Mouse (Mus musculus): ENCODE measurements around the gene Ppp1r36. TPM values are rescaled to one million over a fixed set of nuclear protein-coding genes. Genes with fewer than 3 reads are reported as not detected.
A peak's percentile ranks its signal among the peaks of the same experiment; 100 is the strongest.

Ppp1r36 gene
- polyA plus RNA-seq, 1 experiment from 2014 or later: 4.3 TPM

DNA sequence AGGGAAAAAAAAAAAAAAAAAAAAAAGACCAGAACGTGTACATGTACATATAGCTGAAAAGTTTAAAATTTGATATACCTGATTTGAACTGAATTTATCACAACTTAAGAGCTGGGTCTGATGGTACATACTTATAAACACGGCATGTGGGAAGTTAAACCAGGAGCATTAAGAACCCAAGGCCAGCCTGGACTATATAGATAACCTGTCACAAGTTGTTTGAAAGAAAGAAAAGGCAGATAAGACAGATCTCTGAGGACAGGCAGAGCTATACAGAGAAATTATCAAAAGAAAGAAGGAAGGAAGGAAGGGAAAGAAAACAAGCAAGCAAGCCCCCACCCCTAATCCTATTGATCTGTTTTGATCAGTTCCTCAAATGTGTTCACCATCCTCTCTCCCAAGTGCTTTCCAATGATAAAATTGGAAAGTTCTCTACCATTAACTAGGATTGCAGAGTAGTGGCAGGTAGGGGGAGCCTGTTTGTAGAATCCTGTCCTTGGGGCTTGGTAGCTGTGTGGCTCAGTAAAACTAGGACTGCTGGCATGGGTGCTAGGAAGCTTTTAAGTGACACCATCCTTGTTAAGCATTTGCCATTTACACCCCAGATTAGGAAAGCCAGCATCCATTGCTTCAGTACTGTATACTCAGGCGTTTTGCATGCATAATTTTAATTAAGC, 25.6 kb upstream of the Ppp1r36 start:
- H3K4me3 ChIP-seq (ENCODE audit: low read length): no peak overlapping the region

DNA sequence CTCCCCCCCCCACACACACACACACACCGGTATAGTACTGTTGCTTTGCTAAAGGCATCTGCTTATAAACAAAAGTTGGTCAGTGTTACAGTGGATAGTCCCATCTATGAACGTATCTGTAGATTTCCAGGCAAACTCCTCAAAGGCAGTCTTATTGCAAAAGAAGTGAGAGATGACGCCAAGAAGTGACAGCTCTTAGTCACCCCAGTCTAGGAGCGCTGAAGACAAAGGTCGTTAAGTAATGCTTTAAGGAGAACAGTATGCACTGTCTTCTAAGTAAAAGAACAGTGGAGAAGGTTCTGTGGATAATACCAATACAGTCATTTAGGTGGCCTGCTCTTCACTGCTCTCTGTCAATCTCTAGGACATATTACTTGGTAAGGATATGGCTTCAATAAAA, 24.4 kb upstream of the Ppp1r36 start:
- H3K9ac ChIP-seq (replicated peaks; ENCODE audit: low read length): no peak overlapping the region
- 82% methylated on average over 5 of the region's 5 CpGs for WGBS
- ATAC-seq (ENCODE audit: low FRiP score, low TSS enrichment): no peak
- no peak overlapping the region for H3K4me3 ChIP-seq (ENCODE audit: low read length)
- H3K27ac ChIP-seq (ENCODE audit: low read length): no peak overlapping the region
- peaks cover 9% of the 10 kb centered on the region; the same call in 1 of the 2 replicates for H3K36me3 ChIP-seq (ENCODE audit: insufficient read depth, low read length)
- no peaks in the 10 kb centered on the region for H3K27me3 ChIP-seq (ENCODE audit: insufficient read depth, low read length)
- no peak overlapping the region for H3K4me2 ChIP-seq (replicated peaks; ENCODE audit: low read depth, low read length)
- no peaks in the 10 kb centered on the region for H3K4me1 ChIP-seq (ENCODE audit: insufficient read depth, low read length)
- no peaks in the 10 kb centered on the region for H3K9me3 ChIP-seq (ENCODE audit: low read length)

More for the DNA sequence above, 25.6 kb upstream of the Ppp1r36 start:
- Histone ChIP-seq H3K27me3 (ENCODE audit: insufficient read depth, low read length) (no peaks in the 10 kb centered on the region), H3K36me3 (ENCODE audit: insufficient read depth, low read length) (peaks cover 13% of the 10 kb centered on the region), H3K4me1 (ENCODE audit: insufficient read depth, low read length) (no peaks in the 10 kb centered on the region), H3K4me2 (replicated peaks; ENCODE audit: low read depth, low read length) (no peak overlapping the region), H3K9me3 (ENCODE audit: low read length) (no peaks in the 10 kb centered on the region), H3K9ac (replicated peaks; ENCODE audit: low read length) (no peak overlapping the region), H3K27ac (ENCODE audit: low read length) (no peak overlapping the region)
- WGBS: 71% methylated on average over 3 of the region's 3 CpGs
- no peak for ATAC-seq (ENCODE audit: low FRiP score, low TSS enrichment)

DNA sequence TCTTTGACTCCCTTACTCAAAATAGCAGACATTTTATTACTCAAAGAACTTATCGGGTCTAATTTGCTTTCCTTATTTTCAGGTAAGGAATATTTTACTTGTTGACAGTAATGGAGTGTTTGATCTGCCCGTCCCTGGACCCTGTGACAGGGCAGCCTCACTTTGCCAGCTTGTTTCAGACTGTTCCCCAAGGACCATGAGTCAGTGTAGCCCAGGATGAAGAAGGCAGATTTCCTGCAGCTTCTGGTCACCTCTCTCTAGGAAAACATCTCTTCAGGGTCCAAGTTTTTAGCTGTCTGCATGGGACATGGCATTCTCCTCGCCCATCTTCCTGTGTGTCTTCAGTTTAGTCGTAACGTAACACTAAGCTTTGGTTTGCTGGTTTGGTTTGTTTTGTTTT, 20.1 kb upstream of the Ppp1r36 start:
- H3K4me1 ChIP-seq (ENCODE audit: insufficient read depth, low read length): no peaks in the 10 kb centered on the region
- H3K9me3 ChIP-seq (ENCODE audit: low read length): no peaks in the 10 kb centered on the region
- H3K9ac ChIP-seq (replicated peaks; ENCODE audit: low read length): no peak overlapping the region
- H3K36me3 ChIP-seq (ENCODE audit: insufficient read depth, low read length): no peaks in the 10 kb centered on the region
- 75% methylated on average over 5 of the region's 5 CpGs for WGBS
- ATAC-seq (ENCODE audit: low FRiP score, low TSS enrichment): no peak
- H3K4me3 ChIP-seq (ENCODE audit: low read length): no peak overlapping the region
- no peak overlapping the region for H3K27ac ChIP-seq (ENCODE audit: low read length)
- H3K4me2 ChIP-seq (replicated peaks; ENCODE audit: low read depth, low read length): no peak overlapping the region
- no peaks in the 10 kb centered on the region; the same call in 1 of the 2 replicates for H3K27me3 ChIP-seq (ENCODE audit: insufficient read depth, low read length)

DNA sequence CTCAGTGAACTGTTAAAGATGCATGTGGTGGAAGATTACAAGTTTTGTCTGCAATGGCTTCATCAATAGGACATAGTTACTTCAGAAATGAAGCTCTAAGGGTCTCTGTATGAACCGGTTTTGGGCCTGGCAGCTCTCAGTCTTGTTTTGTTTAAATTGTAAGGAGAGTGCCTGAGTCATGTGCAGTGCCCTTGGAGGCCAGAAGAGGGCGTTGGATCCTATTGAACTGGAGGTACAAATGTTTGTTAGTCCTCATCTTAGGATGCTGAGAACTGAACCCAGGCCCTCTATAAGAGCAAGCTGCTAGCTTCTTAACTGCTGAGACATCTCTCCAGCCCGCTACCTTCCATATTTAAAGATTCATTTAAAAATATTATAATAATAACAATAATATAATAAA, 15.7 kb upstream of the Ppp1r36 start:
- H3K9ac ChIP-seq (replicated peaks; ENCODE audit: low read length): no peak overlapping the region
- no peak overlapping the region for H3K4me2 ChIP-seq (replicated peaks; ENCODE audit: low read depth, low read length)
- no peak overlapping the region for H3K4me3 ChIP-seq (ENCODE audit: low read length)
- no peak overlapping the region for H3K27ac ChIP-seq (ENCODE audit: low read length)
- 58% methylated on average over 3 of the region's 3 CpGs for WGBS
- H3K36me3 ChIP-seq (ENCODE audit: insufficient read depth, low read length): no peaks in the 10 kb centered on the region
- H3K4me1 ChIP-seq (ENCODE audit: insufficient read depth, low read length): peaks cover 22% of the 10 kb centered on the region
- H3K9me3 ChIP-seq (ENCODE audit: low read length): no peaks in the 10 kb centered on the region
- ATAC-seq (ENCODE audit: low FRiP score, low TSS enrichment): no peak
- H3K27me3 ChIP-seq (ENCODE audit: insufficient read depth, low read length): peaks cover 19% of the 10 kb centered on the region

GRCm38 (mm10) chr12:76402991-76403885, 14.1 kb upstream of the Ppp1r36 start:
- Histone ChIP-seq H3K4me2 (replicated peaks; ENCODE audit: low read depth, low read length) (peak overlapping the region; percentile 83), H3K36me3 (ENCODE audit: insufficient read depth, low read length) (no peaks in the 10 kb centered on the region), H3K4me3 (ENCODE audit: low read length) (peak overlapping the region; percentile 70), H3K9ac (replicated peaks; ENCODE audit: low read length) (peak overlapping the region; percentile 75), H3K27me3 (ENCODE audit: insufficient read depth, low read length) (peaks cover 29% of the 10 kb centered on the region), H3K27ac (ENCODE audit: low read length) (peak overlapping the region; percentile 88), H3K4me1 (ENCODE audit: insufficient read depth, low read length) (peaks cover 22% of the 10 kb centered on the region), H3K9me3 (ENCODE audit: low read length) (no peaks in the 10 kb centered on the region)
- peak; percentile 92 for ATAC-seq (ENCODE audit: low FRiP score, low TSS enrichment)
- 2% methylated on average over 52 of the region's 54 CpGs for WGBS

GRCm38 (mm10) chr12:76403886-76404537, 13.3 kb upstream of the Ppp1r36 start, which contains the start of gene Hspa2:
TSS of gene Hspa2 (plus strand) at chr12:76404176.
- H3K4me2 ChIP-seq (replicated peaks; ENCODE audit: low read depth, low read length): peak within 1 kb of the TSS; percentile 83
- peak; percentile 99 for ATAC-seq (ENCODE audit: low FRiP score, low TSS enrichment)
- no peaks in the 10 kb centered on the region for H3K9me3 ChIP-seq (ENCODE audit: low read length)
- peak within 1 kb of the TSS; percentile 75 for H3K9ac ChIP-seq (replicated peaks; ENCODE audit: low read length)
- H3K4me1 ChIP-seq (ENCODE audit: insufficient read depth, low read length): peaks cover 22% of the 10 kb centered on the region
- WGBS: under 1% methylated on average over 53 of the region's 54 CpGs
- peak within 1 kb of the TSS; percentile 70 for H3K4me3 ChIP-seq (ENCODE audit: low read length)
- H3K27me3 ChIP-seq (ENCODE audit: insufficient read depth, low read length): peaks cover 29% of the 10 kb centered on the region
- peak within 1 kb of the TSS; percentile 88 for H3K27ac ChIP-seq (ENCODE audit: low read length)
- H3K36me3 ChIP-seq (ENCODE audit: insufficient read depth, low read length): no peaks in the 10 kb centered on the region

DNA sequence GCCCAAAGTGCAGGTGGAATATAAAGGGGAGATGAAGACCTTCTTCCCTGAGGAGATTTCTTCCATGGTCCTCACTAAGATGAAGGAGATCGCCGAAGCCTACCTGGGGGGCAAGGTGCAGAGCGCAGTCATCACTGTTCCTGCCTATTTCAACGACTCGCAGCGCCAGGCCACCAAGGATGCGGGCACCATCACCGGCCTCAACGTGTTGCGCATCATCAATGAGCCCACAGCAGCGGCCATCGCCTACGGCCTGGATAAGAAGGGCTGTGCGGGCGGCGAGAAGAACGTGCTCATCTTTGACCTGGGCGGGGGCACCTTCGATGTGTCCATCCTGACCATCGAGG, 12.5 kb upstream of the Ppp1r36 start:
- no peaks in the 10 kb centered on the region for H3K9me3 ChIP-seq (ENCODE audit: low read length)
- no peaks in the 10 kb centered on the region for H3K36me3 ChIP-seq (ENCODE audit: insufficient read depth, low read length)
- peaks cover 22% of the 10 kb centered on the region for H3K4me1 ChIP-seq (ENCODE audit: insufficient read depth, low read length)
- H3K27me3 ChIP-seq (ENCODE audit: insufficient read depth, low read length): peaks cover 29% of the 10 kb centered on the region
- peak overlapping the region; percentile 83 for H3K4me2 ChIP-seq (replicated peaks; ENCODE audit: low read depth, low read length)
- WGBS: 9% methylated on average over 20 of the region's 20 CpGs
- no peak for ATAC-seq (ENCODE audit: low FRiP score, low TSS enrichment)
- H3K4me3 ChIP-seq (ENCODE audit: low read length): peak overlapping the region; percentile 70
- H3K9ac ChIP-seq (replicated peaks; ENCODE audit: low read length): no peak overlapping the region
- no peak overlapping the region for H3K27ac ChIP-seq (ENCODE audit: low read length)

GRCm38 (mm10) chr12:76405183-76405970, 12.0 kb upstream of the Ppp1r36 start:
- Histone ChIP-seq H3K9me3 (ENCODE audit: low read length) (no peaks in the 10 kb centered on the region), H3K9ac (replicated peaks; ENCODE audit: low read length) (peak overlapping the region; percentile 44), H3K36me3 (ENCODE audit: insufficient read depth, low read length) (no peaks in the 10 kb centered on the region)

DNA sequence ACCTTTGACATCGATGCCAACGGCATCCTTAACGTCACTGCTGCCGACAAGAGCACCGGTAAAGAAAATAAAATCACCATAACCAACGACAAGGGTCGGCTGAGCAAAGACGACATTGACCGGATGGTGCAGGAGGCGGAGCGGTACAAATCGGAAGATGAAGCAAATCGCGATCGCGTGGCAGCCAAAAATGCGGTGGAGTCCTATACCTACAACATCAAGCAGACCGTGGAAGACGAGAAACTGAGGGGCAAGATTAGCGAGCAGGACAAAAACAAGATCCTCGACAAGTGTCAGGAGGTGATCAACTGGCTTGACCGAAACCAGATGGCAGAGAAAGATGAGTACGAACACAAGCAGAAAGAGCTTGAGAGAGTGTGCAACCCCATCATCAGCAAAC, 11.4 kb upstream of the Ppp1r36 start:
- Histone ChIP-seq H3K4me3 (ENCODE audit: low read length) (peak overlapping the region; percentile 70), H3K27ac (ENCODE audit: low read length) (no peak overlapping the region), H3K4me1 (ENCODE audit: insufficient read depth, low read length) (peaks cover 22% of the 10 kb centered on the region), H3K27me3 (ENCODE audit: insufficient read depth, low read length) (peaks cover 29% of the 10 kb centered on the region), H3K9ac (replicated peaks; ENCODE audit: low read length) (peak overlapping the region; percentile 44; the same call in 1 of the 2 replicates), H3K9me3 (ENCODE audit: low read length) (no peaks in the 10 kb centered on the region), H3K36me3 (ENCODE audit: insufficient read depth, low read length) (no peaks in the 10 kb centered on the region), H3K4me2 (replicated peaks; ENCODE audit: low read depth, low read length) (peak overlapping the region; percentile 83)
- ATAC-seq (ENCODE audit: low FRiP score, low TSS enrichment): no peak
- WGBS: 1% methylated on average over 23 of the region's 23 CpGs

More at GRCm38 (mm10) chr12:76405183-76405970, 12.0 kb upstream of the Ppp1r36 start:
- Histone ChIP-seq H3K4me3 (ENCODE audit: low read length) (peak overlapping the region; percentile 70), H3K27ac (ENCODE audit: low read length) (no peak overlapping the region), H3K27me3 (ENCODE audit: insufficient read depth, low read length) (peaks cover 29% of the 10 kb centered on the region), H3K4me1 (ENCODE audit: insufficient read depth, low read length) (peaks cover 22% of the 10 kb centered on the region), H3K4me2 (replicated peaks; ENCODE audit: low read depth, low read length) (peak overlapping the region; percentile 83)
- 3% methylated on average over 64 of the region's 64 CpGs for WGBS
- ATAC-seq (ENCODE audit: low FRiP score, low TSS enrichment): no peak
